Mouse (Mus musculus) neural tube, embryonic 14.5 days (tissue): ENCODE measurements around the gene Pigk. TPM values are rescaled to one million over a fixed set of nuclear protein-coding genes. Genes with fewer than 3 reads are reported as not detected.
"Not testable (repeated sequence)": the region's sequence is repeated elsewhere in the genome, so short reads cannot be mapped to it uniquely, and the experiment has no call there.

Experiments used
- ATAC-seq: fragments of 200-750 bp; cut with Nextera tagmentation; 2 replicates; pipeline ENCODE4 v1.8.0; 2017; ENCODE audit warnings: low read depth, mild to moderate bottlenecking, moderate TSS enrichment, moderate library complexity
- H3K27ac ChIP-seq: fragments of 300-500 bp; sonication (generic); 2 replicates; pipeline ENCODE4 v1.5.1; 2014; ENCODE audit warnings: low read depth, mild to moderate bottlenecking, control low read depth, low read length, moderate library complexity, mixed read lengths
- H3K27me3 ChIP-seq: fragments of 300-500 bp; sonication (generic); 2 replicates; pipeline ENCODE4 v1.6.1; 2014; ENCODE audit warnings: low read length; ENCODE audit not compliant: control insufficient read depth, insufficient read depth
- H3K36me3 ChIP-seq: fragments of 300-500 bp; sonication (generic); 2 replicates; pipeline ENCODE4 v1.6.1; 2014; ENCODE audit warnings: low read length, mixed read lengths; ENCODE audit not compliant: control insufficient read depth, insufficient read depth
- H3K4me1 ChIP-seq: fragments of 300-500 bp; sonication (generic); 2 replicates; pipeline ENCODE4 v1.6.1; 2014; ENCODE audit warnings: low read length; ENCODE audit not compliant: control insufficient read depth, insufficient read depth
- H3K4me2 ChIP-seq: fragments of 300-500 bp; sonication (generic); 2 replicates; pipeline ENCODE4 v1.6.1; 2014; ENCODE audit warnings: mild to moderate bottlenecking, low read depth, low read length, control low read depth
- H3K4me3 ChIP-seq: fragments of 300-500 bp; sonication (generic); 2 replicates; pipeline ENCODE4 v1.5.1; 2014; ENCODE audit warnings: low read depth, low read length, control low read depth, mixed read lengths
- H3K9ac ChIP-seq: fragments of 300-500 bp; sonication (generic); replicated peaks from 2 replicates; pipeline ENCODE4 v1.6.1; 2014; ENCODE audit warnings: low read depth, mild to moderate bottlenecking, control low read depth, low read length, mixed read lengths
- H3K9me3 ChIP-seq: fragments of 300-500 bp; sonication (generic); 2 replicates; pipeline ENCODE4 v1.6.1; 2016; ENCODE audit warnings: low read length; ENCODE audit not compliant: control insufficient read depth
- WGBS: fragments of 180-500 bp; shearing (Covaris S2); extraction: QIAGEN DNeasy Blood & Tissue Kit; methylation state at CpG from one replicate; pipeline ENCODE4 v1.1.7; 2014; 5-methylcytosine and 5-hydroxymethylcytosine counted together
- polyA plus RNA-seq: library from polyadenylated mRNA; unstranded; fragments of >200 nt; fragmentation: Nextera tagmentation; extraction: Ambion mirVana; gene quantifications from 2 replicates; pipeline ENCODE4 v1.2.1, GENCODE M21; 2014

The Pigk gene
- polyA plus RNA-seq, 1 experiment from 2014 or later: 50.3 TPM

GRCm38 (mm10) chr3:152767485-152767884 lies 53.6 kb downstream of the Pigk start:
- no peaks in the 10 kb centered on the region for H3K27me3 ChIP-seq
- no peak overlapping the region for H3K9ac ChIP-seq
- no peak overlapping the region for H3K27ac ChIP-seq
- H3K36me3 ChIP-seq: no peaks in the 10 kb centered on the region
- 80% methylated on average over 11 of the region's 11 CpGs for WGBS
- H3K9me3 ChIP-seq: no peaks in the 10 kb centered on the region
- no peak for ATAC-seq
- no peak overlapping the region for H3K4me2 ChIP-seq
- H3K4me3 ChIP-seq: no peak overlapping the region
- H3K4me1 ChIP-seq: no peaks in the 10 kb centered on the region

GRCm38 (mm10) chr3:152770056-152770455 lies 56.2 kb downstream of the Pigk start:
- no peaks in the 10 kb centered on the region for H3K4me1 ChIP-seq
- no peak overlapping the region for H3K27ac ChIP-seq
- H3K9ac ChIP-seq: no peak overlapping the region
- H3K4me3 ChIP-seq: no peak overlapping the region
- H3K4me2 ChIP-seq: no peak overlapping the region
- H3K36me3 ChIP-seq: no peaks in the 10 kb centered on the region
- H3K9me3 ChIP-seq: no peaks in the 10 kb centered on the region
- ATAC-seq: no peak
- H3K27me3 ChIP-seq: no peaks in the 10 kb centered on the region
- 91% methylated on average over 6 of the region's 6 CpGs for WGBS

- ATAC-seq: no peak
These were observed 62.5 kb downstream of the Pigk start for GRCm38 (mm10) chr3:152776363-152776762.

GRCm38 (mm10) chr3:152776872-152777540 lies 63.1 kb downstream of the Pigk start:
- ATAC-seq: no peak
- Histone ChIP-seq H3K27me3 (no peaks in the 10 kb centered on the region), H3K9me3 (no peaks in the 10 kb centered on the region), H3K36me3 (no peaks in the 10 kb centered on the region), H3K4me1 (no peaks in the 10 kb centered on the region), H3K4me3 (no peak overlapping the region), H3K9ac (no peak overlapping the region), H3K4me2 (no peak overlapping the region), H3K27ac (no peak overlapping the region)
- 84% methylated on average over 16 of the region's 16 CpGs for WGBS

More at GRCm38 (mm10) chr3:152776363-152776762, 62.5 kb downstream of the Pigk start:
- H3K4me2 ChIP-seq: no peak overlapping the region
- WGBS: 92% methylated on average over 6 of the region's 6 CpGs
- H3K36me3 ChIP-seq: no peaks in the 10 kb centered on the region
- H3K9ac ChIP-seq: no peak overlapping the region
- no peaks in the 10 kb centered on the region for H3K27me3 ChIP-seq
- H3K27ac ChIP-seq: no peak overlapping the region
- no peaks in the 10 kb centered on the region for H3K4me1 ChIP-seq
- no peaks in the 10 kb centered on the region for H3K9me3 ChIP-seq
- no peak overlapping the region for H3K4me3 ChIP-seq

GRCm38 (mm10) chr3:152779819-152780218 lies 65.9 kb downstream of the Pigk start:
- no peaks in the 10 kb centered on the region for H3K4me1 ChIP-seq
- no peak for ATAC-seq
- 74% methylated on average over 4 of the region's 4 CpGs for WGBS

GRCm38 (mm10) chr3:152783792-152784191 lies 69.9 kb downstream of the Pigk start:
- H3K27me3 ChIP-seq: no peaks in the 10 kb centered on the region
- H3K9me3 ChIP-seq: no peaks in the 10 kb centered on the region
- no peak overlapping the region for H3K9ac ChIP-seq
- no peak overlapping the region for H3K4me3 ChIP-seq
- no peak overlapping the region for H3K27ac ChIP-seq
- ATAC-seq: peak; percentile 90
- H3K36me3 ChIP-seq: no peaks in the 10 kb centered on the region
- H3K4me1 ChIP-seq: no peaks in the 10 kb centered on the region
- 16% methylated on average over 7 of the region's 7 CpGs for WGBS
- H3K4me2 ChIP-seq: no peak overlapping the region

More at GRCm38 (mm10) chr3:152779819-152780218, 65.9 kb downstream of the Pigk start:
- H3K9me3 ChIP-seq: no peaks in the 10 kb centered on the region
- no peaks in the 10 kb centered on the region for H3K27me3 ChIP-seq
- H3K4me3 ChIP-seq: no peak overlapping the region
- H3K9ac ChIP-seq: no peak overlapping the region
- H3K4me2 ChIP-seq: no peak overlapping the region
- H3K36me3 ChIP-seq: no peaks in the 10 kb centered on the region
- H3K27ac ChIP-seq: no peak overlapping the region

GRCm38 (mm10) chr3:152784353-152784752 lies 70.5 kb downstream of the Pigk start:
- H3K4me3 ChIP-seq, H3K4me2 ChIP-seq, ATAC-seq, H3K27ac ChIP-seq, H3K9me3 ChIP-seq, H3K9ac ChIP-seq, H3K4me1 ChIP-seq, H3K27me3 ChIP-seq, H3K36me3 ChIP-seq: not testable (repeated sequence)
- whole genome bisulfite sequencing: 88% methylated on average over 7 of the region's 13 CpGs

GRCm38 (mm10) chr3:152788301-152788953 lies 74.5 kb downstream of the Pigk start:
- H3K9ac ChIP-seq, H3K36me3 ChIP-seq, H3K4me1 ChIP-seq, H3K4me3 ChIP-seq, H3K9me3 ChIP-seq, ATAC-seq, H3K4me2 ChIP-seq, H3K27ac ChIP-seq, H3K27me3 ChIP-seq: not testable (repeated sequence)
- 87% methylated on average over 5 of the region's 5 CpGs for WGBS

GRCm38 (mm10) chr3:152792601-152793000 lies 78.7 kb downstream of the Pigk start:
- no peaks in the 10 kb centered on the region for H3K4me1 ChIP-seq
- no peak overlapping the region for H3K4me3 ChIP-seq
- H3K9me3 ChIP-seq: no peaks in the 10 kb centered on the region
- H3K36me3 ChIP-seq: no peaks in the 10 kb centered on the region
- no peak overlapping the region for H3K27ac ChIP-seq
- no peak overlapping the region for H3K9ac ChIP-seq
- no peak for ATAC-seq
- 94% methylated on average over 5 of the region's 5 CpGs for WGBS
- H3K4me2 ChIP-seq: no peak overlapping the region
- H3K27me3 ChIP-seq: no peaks in the 10 kb centered on the region
